Comparison of ENCODE assay signal across 30 mouse cellular contexts in genomic region chr2:126928681-126929080, GRCm38 (mm10).
"Had no signal": no experiment of that assay in that cellular context is flagged by ENCODE, and none has a peak within 500 bp of the region (broad histone marks: within the 10 kb centered on the region; RNA-seq: fewer than 3 reads in every experiment).

No protein-coding gene starts in this region.

- DNase-seq: left cerebral cortex, postnatal 4 days; liver, embryonic 13.5 days; lung, adult 18-20 months; lung, adult 2 months; lung, embryonic 14.5 days; lung, postnatal 10 days; lung, postnatal 14 days; lung, postnatal 36 days; lung, postnatal 4 days; midbrain, embryonic 14.5 days had no signal

- H3K9ac ChIP-seq: limb, embryonic 12.5 days; limb, embryonic 13.5 days; limb, embryonic 15.5 days; liver, embryonic 13.5 days; liver, embryonic 14.5 days; liver, embryonic 15.5 days; lung, embryonic 14.5 days; lung, embryonic 15.5 days; midbrain, embryonic 12.5 days; midbrain, embryonic 13.5 days; midbrain, embryonic 15.5 days; neural tube, embryonic 12.5 days had no signal

- ATAC-seq: lung, postnatal 0 days; midbrain, embryonic 13.5 days; midbrain, embryonic 15.5 days; midbrain, embryonic 16.5 days had no signal

- H3K4me2 ChIP-seq: limb, embryonic 12.5 days; limb, embryonic 13.5 days; limb, embryonic 15.5 days; liver, embryonic 11.5 days; liver, embryonic 13.5 days; liver, embryonic 15.5 days; lung, embryonic 14.5 days; lung, embryonic 15.5 days; midbrain, embryonic 11.5 days; midbrain, embryonic 12.5 days; midbrain, embryonic 13.5 days; midbrain, embryonic 15.5 days; neural tube, embryonic 12.5 days had no signal

- H3K4me1 ChIP-seq: limb, embryonic 15.5 days; midbrain, embryonic 12.5 days; neural tube, embryonic 12.5 days had no signal

- H3K27me3 ChIP-seq: limb, embryonic 12.5 days; limb, embryonic 13.5 days; limb, embryonic 15.5 days; liver, embryonic 13.5 days; liver, embryonic 15.5 days; lung, embryonic 15.5 days; megakaryocyte, embryonic 14.5 days; midbrain, embryonic 12.5 days; midbrain, embryonic 13.5 days; midbrain, embryonic 15.5 days; neural tube, embryonic 12.5 days had no signal

- H3K4me3 ChIP-seq: left cerebral cortex, adult 2 months; limb, embryonic 10.5 days; limb, embryonic 12.5 days; limb, embryonic 13.5 days; limb, embryonic 15.5 days; liver, embryonic 13.5 days; liver, embryonic 15.5 days; lung, embryonic 15.5 days; megakaryocyte, embryonic 14.5 days; midbrain, embryonic 10.5 days; midbrain, embryonic 12.5 days; midbrain, embryonic 13.5 days; midbrain, embryonic 15.5 days; myocyte; neural tube, embryonic 12.5 days had no signal

- H3K9me3 ChIP-seq: limb, embryonic 10.5 days; limb, embryonic 12.5 days; limb, embryonic 13.5 days; limb, embryonic 15.5 days; liver, embryonic 13.5 days; liver, embryonic 15.5 days; lung, embryonic 15.5 days; megakaryocyte, embryonic 14.5 days; midbrain, embryonic 10.5 days; midbrain, embryonic 12.5 days; midbrain, embryonic 13.5 days; midbrain, embryonic 15.5 days; neural tube, embryonic 12.5 days had no signal

- H3K27ac ChIP-seq: left cerebral cortex, adult 2 months; limb, embryonic 10.5 days; limb, embryonic 12.5 days; limb, embryonic 13.5 days; limb, embryonic 15.5 days; liver, embryonic 13.5 days; liver, embryonic 14.5 days; liver, embryonic 15.5 days; lung, embryonic 15.5 days; macrophage; midbrain, embryonic 10.5 days; midbrain, embryonic 12.5 days; midbrain, embryonic 13.5 days; midbrain, embryonic 15.5 days; neural tube, embryonic 12.5 days had no signal
